Mouse (Mus musculus) megakaryocyte, embryonic 14.5 days (primary cell): ENCODE measurements around the gene Zfp692.

Source experiments
- FLI1 ChIP-seq: IDR thresholded peaks from 2 replicates; pipeline ENCODE4 v1.6.1; 2012; ENCODE audit warnings: low read length, inconsistent platforms, mixed read lengths
- GATA1 ChIP-seq: IDR thresholded peaks from 3 replicates; pipeline ENCODE4 v1.6.1; 2012; ENCODE audit warnings: mixed read lengths, low read length, inconsistent platforms, borderline replicate concordance

GRCm38 (mm10) chr11:58314069-58314468 lies 7.2 kb downstream of the Zfp692 start:
- TF ChIP-seq GATA1, result no peak
- no peak for TF ChIP-seq FLI1
